Mouse (Mus musculus): ENCODE data around the gene Dydc1.
"Not testable (repeated sequence)": the region's sequence is repeated elsewhere in the genome, so short reads cannot be mapped to it uniquely, and the experiment has no call there.

The Dydc1 gene

GRCm38 (mm10) chr14:41072229-41072943 is at the start of gene Dydc1:
Gene Dydc1, plus strand, starts transcription at chr14:41072911.
- DNase-seq: no peak

GRCm38 (mm10) chr14:41025087-41025486 is 47.6 kb upstream of the Dydc1 start:
- DNase-seq: no peak

GRCm38 (mm10) chr14:41025594-41026284 is 47.0 kb upstream of the Dydc1 start:
- no peak for DNase-seq

- no peak for DNase-seq
Observed at GRCm38 (mm10) chr14:41029303-41029702, 43.4 kb upstream of the Dydc1 start.

- DNase-seq: no peak
Observed at GRCm38 (mm10) chr14:41030989-41031513, 41.7 kb upstream of the Dydc1 start.

GRCm38 (mm10) chr14:41033135-41034110 is 39.3 kb upstream of the Dydc1 start:
- DNase-seq: peak; percentile 34 to 37

- DNase-seq: no peak
Observed at GRCm38 (mm10) chr14:41035146-41035798, 37.4 kb upstream of the Dydc1 start.

GRCm38 (mm10) chr14:41047402-41047801 is 25.3 kb upstream of the Dydc1 start:
- DNase-seq: no peak

- no peak for DNase-seq
Observed at GRCm38 (mm10) chr14:41050471-41050870, 22.2 kb upstream of the Dydc1 start.

- no peak for DNase-seq
Observed at GRCm38 (mm10) chr14:41052481-41052880, 20.2 kb upstream of the Dydc1 start.

GRCm38 (mm10) chr14:41053190-41053589 is 19.5 kb upstream of the Dydc1 start:
- DNase-seq: not testable (repeated sequence)

- no peak for DNase-seq
Observed at GRCm38 (mm10) chr14:41065168-41065567, 7.5 kb upstream of the Dydc1 start.

GRCm38 (mm10) chr14:41066416-41066815 is 6.3 kb upstream of the Dydc1 start:
- DNase-seq: no peak

- DNase-seq: no peak
Observed at GRCm38 (mm10) chr14:41069108-41069507, 3.6 kb upstream of the Dydc1 start, which contains the start of gene Dydc2. Gene Dydc2, minus strand, starts transcription at chr14:41069208.

GRCm38 (mm10) chr14:41070343-41070742 is 2.4 kb upstream of the Dydc1 start:
- DNase-seq: no peak

- DNase-seq: no peak
Observed at GRCm38 (mm10) chr14:41072944-41073275, 199 bp downstream of the Dydc1 start.

GRCm38 (mm10) chr14:41082408-41082807 is 9.7 kb downstream of the Dydc1 start:
- no peak for DNase-seq

- no peak for DNase-seq
Observed at GRCm38 (mm10) chr14:41087509-41087908, 14.8 kb downstream of the Dydc1 start.

- DNase-seq: no peak
Observed at GRCm38 (mm10) chr14:41090777-41091176, 18.1 kb downstream of the Dydc1 start.

GRCm38 (mm10) chr14:41094114-41094513 is 21.4 kb downstream of the Dydc1 start:
- no peak for DNase-seq

- DNase-seq: no peak
Observed at GRCm38 (mm10) chr14:41096296-41096860, 23.7 kb downstream of the Dydc1 start.

GRCm38 (mm10) chr14:41098726-41099125 is 26.0 kb downstream of the Dydc1 start:
- no peak for DNase-seq
